Mouse (Mus musculus) intestine, embryonic 14.5 days (tissue): Measurements from ENCODE around the gene Qpctl. TPM values are rescaled to one million over a fixed set of nuclear protein-coding genes. Genes with fewer than 3 reads are reported as not detected.

Source experiments
- ATAC-seq: fragments of 200-750 bp; cut with Nextera tagmentation; replicated peaks from 2 replicates; pipeline ENCODE4 v1.8.0; 2017; ENCODE audit warnings: low read depth, moderate number of reproducible peaks, moderate TSS enrichment, moderate library complexity; ENCODE audit not compliant: low FRiP score, low TSS enrichment
- DNase-seq: peaks from one replicate; pipeline ENCODE4 v3.0.0-alpha.2; 2018; ENCODE audit warnings: low spot score
- H3K27ac ChIP-seq: fragments of 300-500 bp; sonication (generic); 2 replicates; pipeline ENCODE4 v1.5.1; 2014; ENCODE audit warnings: low read depth, mild to moderate bottlenecking, control low read depth
- H3K27me3 ChIP-seq: fragments of 300-500 bp; sonication (generic); replicated peaks from 2 replicates; pipeline ENCODE4 v1.6.1; 2014; ENCODE audit warnings: low read length, control low read depth; ENCODE audit not compliant: control insufficient read depth, insufficient read depth
- H3K36me3 ChIP-seq: fragments of 300-500 bp; sonication (generic); 2 replicates; pipeline ENCODE4 v1.6.1; 2014; ENCODE audit warnings: low read length, control low read depth; ENCODE audit not compliant: control insufficient read depth, insufficient read depth
- H3K4me1 ChIP-seq: fragments of 300-500 bp; sonication (generic); replicated peaks from 2 replicates; pipeline ENCODE4 v1.6.1; 2014; ENCODE audit warnings: low read length, control low read depth, mixed read lengths; ENCODE audit not compliant: control insufficient read depth, insufficient read depth
- H3K4me2 ChIP-seq: fragments of 300-500 bp; sonication (generic); 2 replicates; pipeline ENCODE4 v1.6.1; 2014; ENCODE audit warnings: low read length
- H3K4me3 ChIP-seq: fragments of 300-500 bp; sonication (generic); 2 replicates; pipeline ENCODE4 v1.5.1; 2014; ENCODE audit warnings: low read depth, low read length, control low read depth, mixed read lengths
- H3K9ac ChIP-seq: fragments of 300-500 bp; sonication (generic); 2 replicates; pipeline ENCODE4 v1.6.1; 2014; ENCODE audit warnings: mild to moderate bottlenecking, low read length
- H3K9me3 ChIP-seq: fragments of 300-500 bp; sonication (generic); 2 replicates; pipeline ENCODE4 v1.6.1; 2016; ENCODE audit warnings: low read length, control low read depth; ENCODE audit not compliant: control insufficient read depth
- WGBS: fragments of 180-500 bp; shearing (Covaris S2); extraction: QIAGEN DNeasy Blood & Tissue Kit; methylation state at CpG from one replicate; pipeline ENCODE4 v1.1.7; 2014; 5-methylcytosine and 5-hydroxymethylcytosine counted together
- polyA plus RNA-seq: library from polyadenylated mRNA; unstranded; fragments of >200 nt; fragmentation: Nextera tagmentation; extraction: Ambion mirVana; gene quantifications from 2 replicates; pipeline ENCODE4 v1.2.1, GENCODE M21; 2014

Qpctl gene
- polyA plus RNA-seq, 1 experiment from 2014 or later = 10.1 TPM

- H3K4me3 ChIP-seq = no peak overlapping the region
- no peak for ATAC-seq
- H3K9me3 ChIP-seq = no peaks in the 10 kb centered on the region
- H3K4me1 ChIP-seq = peaks cover 12% of the 10 kb centered on the region; the same call in 1 of the 2 replicates
- H3K27ac ChIP-seq = no peak overlapping the region
- H3K4me2 ChIP-seq = no peak overlapping the region
- H3K36me3 ChIP-seq = peaks cover 9% of the 10 kb centered on the region
- no peak for DNase-seq
- no peaks in the 10 kb centered on the region for H3K27me3 ChIP-seq
- H3K9ac ChIP-seq = no peak overlapping the region
- WGBS = 76% methylated on average over 5 of the region's 5 CpGs
These were observed 21.3 kb downstream of the Qpctl start for GRCm38 (mm10) chr7:19127744-19128143.

- H3K27ac ChIP-seq = no peak overlapping the region
- DNase-seq = no peak
- H3K27me3 ChIP-seq = no peaks in the 10 kb centered on the region
- WGBS = 91% methylated on average over 6 of the region's 6 CpGs
- ATAC-seq = no peak
- no peak overlapping the region for H3K4me3 ChIP-seq
- H3K4me2 ChIP-seq = no peak overlapping the region
- peaks cover 3% of the 10 kb centered on the region; the same call in 1 of the 2 replicates for H3K9me3 ChIP-seq
- no peak overlapping the region for H3K9ac ChIP-seq
- H3K4me1 ChIP-seq = peaks cover 8% of the 10 kb centered on the region
- H3K36me3 ChIP-seq = peaks cover 9% of the 10 kb centered on the region
These were observed 24.4 kb downstream of the Qpctl start for GRCm38 (mm10) chr7:19124713-19125112.

- Histone ChIP-seq H3K4me1 (peaks cover 8% of the 10 kb centered on the region), H3K27ac (no peak overlapping the region), H3K36me3 (no peaks in the 10 kb centered on the region), H3K9me3 (peaks cover 7% of the 10 kb centered on the region; the same call in 1 of the 2 replicates), H3K4me3 (no peak overlapping the region), H3K9ac (no peak overlapping the region), H3K27me3 (no peaks in the 10 kb centered on the region), H3K4me2 (no peak overlapping the region)
- DNase-seq (no peak), ATAC-seq (no peak)
- 90% methylated on average over 4 of the region's 4 CpGs for WGBS
These were observed 27.4 kb downstream of the Qpctl start for GRCm38 (mm10) chr7:19121686-19122085.

- Histone ChIP-seq H3K4me2 (peak within 1 kb of the TSS; percentile 94), H3K4me1 (peaks cover 8% of the 10 kb centered on the region), H3K4me3 (peak within 1 kb of the TSS; percentile 85), H3K27me3 (no peaks in the 10 kb centered on the region), H3K9me3 (peaks cover 7% of the 10 kb centered on the region; the same call in 1 of the 2 replicates), H3K36me3 (no peaks in the 10 kb centered on the region), H3K9ac (peak within 1 kb of the TSS; percentile 67), H3K27ac (no peak within 1 kb of the TSS)
- ATAC-seq (peak; percentile 89), DNase-seq (peak; percentile 89)
- WGBS = 2% methylated on average over 34 of the region's 34 CpGs
These were observed 29.3 kb downstream of the Qpctl start, which contains the start of gene Fbxo46 for GRCm38 (mm10) chr7:19119631-19120429. Gene Fbxo46 (plus strand): TSS chr7:19119859.

- ATAC-seq (peak; percentile 2; the same call in 1 of the 2 replicates), DNase-seq (no peak)
- Histone ChIP-seq H3K27ac (no peak overlapping the region), H3K4me2 (no peak overlapping the region), H3K4me3 (no peak overlapping the region), H3K36me3 (no peaks in the 10 kb centered on the region), H3K9me3 (peaks cover 7% of the 10 kb centered on the region; the same call in 1 of the 2 replicates), H3K4me1 (peaks cover 8% of the 10 kb centered on the region), H3K27me3 (no peaks in the 10 kb centered on the region), H3K9ac (no peak overlapping the region)
- WGBS = 92% methylated on average over 8 of the region's 8 CpGs
These were observed 30.0 kb downstream of the Qpctl start for GRCm38 (mm10) chr7:19119083-19119482.

- 19% methylated on average over 64 of the region's 64 CpGs for WGBS
- H3K4me2 ChIP-seq = peak within 1 kb of the TSS; percentile 50
These were observed 30.9 kb downstream of the Qpctl start, which contains the start of gene Gm4969 for GRCm38 (mm10) chr7:19118028-19118771. Gene Gm4969 (minus strand): TSS chr7:19118368.

GRCm38 (mm10) chr7:19109565-19109964, 39.5 kb downstream of the Qpctl start:
- Histone ChIP-seq H3K9ac (no peak overlapping the region), H3K36me3 (no peaks in the 10 kb centered on the region), H3K4me3 (no peak overlapping the region), H3K27me3 (no peaks in the 10 kb centered on the region), H3K27ac (no peak overlapping the region), H3K4me2 (no peak overlapping the region), H3K9me3 (no peaks in the 10 kb centered on the region), H3K4me1 (no peaks in the 10 kb centered on the region)
- 81% methylated on average over 1 of the region's 1 CpGs for WGBS
- no peak for DNase-seq
- no peak for ATAC-seq

More at GRCm38 (mm10) chr7:19118028-19118771, 30.9 kb downstream of the Qpctl start, which contains the start of gene Gm4969:
- H3K27ac ChIP-seq = no peak within 1 kb of the TSS
- H3K36me3 ChIP-seq = no peaks in the 10 kb centered on the region
- no peak within 1 kb of the TSS for H3K9ac ChIP-seq
- H3K9me3 ChIP-seq = peaks cover 7% of the 10 kb centered on the region; the same call in 1 of the 2 replicates
- ATAC-seq (peak; percentile 38; the same call in 1 of the 2 replicates), DNase-seq (peak; percentile 80)
- peak within 1 kb of the TSS; percentile 27 for H3K4me3 ChIP-seq
- H3K27me3 ChIP-seq = no peaks in the 10 kb centered on the region
- H3K4me1 ChIP-seq = peaks cover 8% of the 10 kb centered on the region

GRCm38 (mm10) chr7:19107436-19107835, 41.7 kb downstream of the Qpctl start:
- no peaks in the 10 kb centered on the region for H3K9me3 ChIP-seq
- no peaks in the 10 kb centered on the region for H3K36me3 ChIP-seq
- H3K27me3 ChIP-seq = no peaks in the 10 kb centered on the region
- no peaks in the 10 kb centered on the region for H3K4me1 ChIP-seq
- H3K4me2 ChIP-seq = no peak overlapping the region
- no peak for ATAC-seq
- H3K9ac ChIP-seq = no peak overlapping the region
- H3K27ac ChIP-seq = no peak overlapping the region
- no peak overlapping the region for H3K4me3 ChIP-seq
- DNase-seq = no peak
- 62% methylated on average over 3 of the region's 3 CpGs for WGBS
